ENCODE assay signal across 8 mouse cellular contexts in genomic region chr8:69901484-69902162, GRCm38 (mm10). TPM values are rescaled to one million over a fixed set of nuclear protein-coding genes. Genes with fewer than 3 reads are reported as not detected.
DNase-seq lines count a peak whose midpoint lies in the region; ATAC-seq and TF ChIP-seq lines count a peak whose summit lies in the region.

No protein-coding gene starts in this region.

- peak; percentile 74 for TF ChIP-seq POLR2A in kidney, adult 2 months (IDR thresholded peaks at IDR 0.05; ENCODE audit: low read depth, low read length)
- peak; percentile 85 for TF ChIP-seq POLR2A in spleen, adult 2 months (IDR thresholded peaks at IDR 0.05; ENCODE audit: low read depth, low read length)

- H3K4me1 ChIP-seq in embryonic facial prominence, embryonic 13.5 days, result peaks cover 51% of the 10 kb centered on the region
- peaks cover 25% of the 10 kb centered on the region; the same call in 1 of the 2 replicates for H3K4me1 ChIP-seq in kidney, adult 2 months (ENCODE audit: control insufficient read depth, insufficient read depth, low read length)
- peaks cover 33% of the 10 kb centered on the region for H3K4me1 ChIP-seq in limb, embryonic 12.5 days (replicated peaks)
- H3K4me1 ChIP-seq in midbrain, embryonic 15.5 days, result peaks cover 50% of the 10 kb centered on the region
- H3K4me1 ChIP-seq in spleen, adult 2 months (ENCODE audit: control insufficient read depth, insufficient read depth, insufficient read length), result peaks cover 11% of the 10 kb centered on the region

- ATAC-seq in embryonic facial prominence, embryonic 13.5 days (ENCODE audit: insufficient number of reproducible peaks, insufficient read depth, low FRiP score, low TSS enrichment, low read depth), result peak; percentile 39
- ATAC-seq in limb, embryonic 12.5 days (ENCODE audit: insufficient number of reproducible peaks, insufficient read depth, low FRiP score, low TSS enrichment, low read depth), result peak; percentile 60
- ATAC-seq in midbrain, embryonic 15.5 days (replicated peaks), result peak; percentile 72

- H3K27ac ChIP-seq in embryonic facial prominence, embryonic 13.5 days, result peak overlapping the region; percentile 91
- peak overlapping the region; percentile 81 for H3K27ac ChIP-seq in kidney, adult 2 months (ENCODE audit: insufficient read depth, low read depth, low read length)
- H3K27ac ChIP-seq in limb, embryonic 12.5 days, result peak overlapping the region; percentile 94
- peak overlapping the region; percentile 89 for H3K27ac ChIP-seq in midbrain, embryonic 15.5 days
- H3K27ac ChIP-seq in spleen, adult 2 months (ENCODE audit: insufficient read depth, low read length), result peak overlapping the region; percentile 90

- H3K36me3 ChIP-seq in embryonic facial prominence, embryonic 13.5 days, result peaks cover 13% of the 10 kb centered on the region; the same call in 1 of the 2 replicates
- H3K36me3 ChIP-seq in kidney, adult 2 months (ENCODE audit: control insufficient read depth, insufficient read depth, low read length), result no peaks in the 10 kb centered on the region
- H3K36me3 ChIP-seq in limb, embryonic 12.5 days, result peaks cover 26% of the 10 kb centered on the region
- H3K36me3 ChIP-seq in midbrain, embryonic 15.5 days (replicated peaks), result no peaks in the 10 kb centered on the region
- no peaks in the 10 kb centered on the region for H3K36me3 ChIP-seq in spleen, adult 2 months (ENCODE audit: control insufficient read depth, insufficient read depth, low read length)

- 2% methylated on average over 41 of the region's 41 CpGs for WGBS in embryonic facial prominence, embryonic 13.5 days
- WGBS in kidney, adult 2 months, result under 1% methylated on average over 41 of the region's 41 CpGs
- WGBS in limb, embryonic 12.5 days, result under 1% methylated on average over 41 of the region's 41 CpGs
- WGBS in midbrain, embryonic 15.5 days, result 3% methylated on average over 41 of the region's 41 CpGs
- WGBS in spleen, adult 2 months, result 1% methylated on average over 41 of the region's 41 CpGs

- H3K27me3 ChIP-seq in embryonic facial prominence, embryonic 13.5 days, result no peaks in the 10 kb centered on the region
- no peaks in the 10 kb centered on the region for H3K27me3 ChIP-seq in kidney, adult 2 months (replicated peaks; ENCODE audit: control insufficient read depth, insufficient read depth, low read length)
- H3K27me3 ChIP-seq in limb, embryonic 12.5 days, result no peaks in the 10 kb centered on the region
- no peaks in the 10 kb centered on the region for H3K27me3 ChIP-seq in midbrain, embryonic 15.5 days (replicated peaks)
- no peaks in the 10 kb centered on the region for H3K27me3 ChIP-seq in spleen, adult 2 months (ENCODE audit: control insufficient read depth, insufficient read depth, low read length)

- no peaks in the 10 kb centered on the region for H3K9me3 ChIP-seq in embryonic facial prominence, embryonic 13.5 days
- H3K9me3 ChIP-seq in limb, embryonic 12.5 days, result no peaks in the 10 kb centered on the region
- no peaks in the 10 kb centered on the region for H3K9me3 ChIP-seq in midbrain, embryonic 15.5 days

- peak overlapping the region; percentile 85 for H3K9ac ChIP-seq in embryonic facial prominence, embryonic 13.5 days
- peak overlapping the region; percentile 78 for H3K9ac ChIP-seq in limb, embryonic 12.5 days (replicated peaks)
- peak overlapping the region; percentile 73 for H3K9ac ChIP-seq in midbrain, embryonic 15.5 days

- peak; percentile 41 for TF ChIP-seq CTCF in kidney, adult 2 months (conservative IDR thresholded peaks at IDR 0.05; ENCODE audit: insufficient read depth, insufficient read length, low read depth, low read length)
- TF ChIP-seq CTCF in spleen, adult 2 months (IDR thresholded peaks at IDR 0.05; ENCODE audit: extremely low read depth, insufficient read depth, insufficient read length, insufficient replicate concordance), result peak; percentile 63

- peak overlapping the region; percentile 60 for H3K4me3 ChIP-seq in embryonic facial prominence, embryonic 13.5 days
- peak overlapping the region; percentile 61 for H3K4me3 ChIP-seq in kidney, adult 2 months (ENCODE audit: insufficient read depth, low read depth, low read length)
- H3K4me3 ChIP-seq in limb, embryonic 12.5 days (replicated peaks), result peak overlapping the region; percentile 68
- H3K4me3 ChIP-seq in midbrain, embryonic 15.5 days, result peak overlapping the region; percentile 86
- peak overlapping the region; percentile 79 for H3K4me3 ChIP-seq in spleen, adult 2 months (ENCODE audit: extremely low read depth, insufficient read depth, insufficient read length)

- peak; percentile 97 for DNase-seq in 3134 (ENCODE audit: extremely low read depth, insufficient read length, low spot score)
- peak; percentile 95 to 97 for DNase-seq in adrenal gland, postnatal 36 days
- peak; percentile 98 to 99 for DNase-seq in heart, adult 18-20 months
- peak; percentile 98 for DNase-seq in kidney, adult 2 months
- peak; percentile 92 to 93 for DNase-seq in spleen, adult 2 months (ENCODE audit: low read depth in 1 of 2, low spot score in 2 of 2)

- peak overlapping the region; percentile 98 for H3K4me2 ChIP-seq in embryonic facial prominence, embryonic 13.5 days
- peak overlapping the region; percentile 96 for H3K4me2 ChIP-seq in limb, embryonic 12.5 days
- H3K4me2 ChIP-seq in midbrain, embryonic 15.5 days, result peak overlapping the region; percentile 99

RNA-seq across cellular contexts. Expression of gene Tssk6, which starts 0.4 kb away (rescaled TPM):
- under 1 TPM; 0.53 to 0.56 TPM for total RNA-seq in adrenal gland, postnatal 36 days (2021)
- polyA plus RNA-seq in embryonic facial prominence, embryonic 13.5 days (2015; fragmentation: Nextera tagmentation; extraction: Ambion mirVana), result 4.5 and 4.7 TPM in 2 replicates
- total RNA-seq in heart, adult 18-20 months (2021), result under 1 TPM in 1 of 2 experiments, not detected in 1; 0.25 TPM
- polyA plus RNA-seq in kidney, adult 2 months (2012; rRNA removed), result 1.3 and 1.5 TPM in 2 replicates
- 6.2 and 7.3 TPM in 2 replicates for polyA plus RNA-seq in limb, embryonic 12.5 days (2016; fragmentation: Nextera tagmentation; extraction: Ambion mirVana)
- 4.5 and 4.7 TPM in 2 replicates for polyA plus RNA-seq in midbrain, embryonic 15.5 days (2015; fragmentation: Nextera tagmentation; extraction: Ambion mirVana)
- polyA plus RNA-seq in spleen, adult 2 months (2012; rRNA removed), result 1.0 TPM in 2 replicates

RNA-seq across cellular contexts. Expression of gene Ndufa13, which starts 0.7 kb away (rescaled TPM):
- 100 to 1,000 TPM; 166 to 176 TPM for total RNA-seq in adrenal gland, postnatal 36 days (2021)
- 178 and 184 TPM in 2 replicates for polyA plus RNA-seq in embryonic facial prominence, embryonic 13.5 days (2015; fragmentation: Nextera tagmentation; extraction: Ambion mirVana)
- 100 to 1,000 TPM; 455 to 494 TPM for total RNA-seq in heart, adult 18-20 months (2021)
- 283 and 372 TPM in 2 replicates for polyA plus RNA-seq in kidney, adult 2 months (2012; rRNA removed)
- polyA plus RNA-seq in limb, embryonic 12.5 days (2016; fragmentation: Nextera tagmentation; extraction: Ambion mirVana), result 171 and 172 TPM in 2 replicates
- polyA plus RNA-seq in midbrain, embryonic 15.5 days (2015; fragmentation: Nextera tagmentation; extraction: Ambion mirVana), result 171 and 172 TPM in 2 replicates
- 53.8 and 76.3 TPM in 2 replicates for polyA plus RNA-seq in spleen, adult 2 months (2012; rRNA removed)

RNA-seq across cellular contexts. Expression of gene Yjefn3, which starts 0.9 kb away (rescaled TPM):
- total RNA-seq in adrenal gland, postnatal 36 days (2021), result 1 to 10 TPM; 1.9 to 2.7 TPM
- 3.6 TPM in 2 replicates for polyA plus RNA-seq in embryonic facial prominence, embryonic 13.5 days (2015; fragmentation: Nextera tagmentation; extraction: Ambion mirVana)
- total RNA-seq in heart, adult 18-20 months (2021), result 10 to 100 TPM; 13.7 to 14.2 TPM
- polyA plus RNA-seq in kidney, adult 2 months (2012; rRNA removed), result 3.9 and 5.6 TPM in 2 replicates
- 6.0 and 7.4 TPM in 2 replicates for polyA plus RNA-seq in limb, embryonic 12.5 days (2016; fragmentation: Nextera tagmentation; extraction: Ambion mirVana)
- 9.6 and 12.2 TPM in 2 replicates for polyA plus RNA-seq in midbrain, embryonic 15.5 days (2015; fragmentation: Nextera tagmentation; extraction: Ambion mirVana)
- 1.5 and 1.9 TPM in 2 replicates for polyA plus RNA-seq in spleen, adult 2 months (2012; rRNA removed)

RNA-seq across cellular contexts. Expression of gene Cilp2, which starts 14.1 kb away (rescaled TPM):
- total RNA-seq in adrenal gland, postnatal 36 days (2021), result under 1 TPM in 1 of 2 experiments, not detected in 1; 0.10 TPM
- polyA plus RNA-seq in embryonic facial prominence, embryonic 13.5 days (2015; fragmentation: Nextera tagmentation; extraction: Ambion mirVana), result 0.96 and 1.1 TPM in 2 replicates
- total RNA-seq in heart, adult 18-20 months (2021), result 1 to 10 TPM; 1.2 to 1.4 TPM
- 0.11 and 0.16 TPM in 2 replicates for polyA plus RNA-seq in kidney, adult 2 months (2012; rRNA removed)
- 0.78 and 0.79 TPM in 2 replicates for polyA plus RNA-seq in limb, embryonic 12.5 days (2016; fragmentation: Nextera tagmentation; extraction: Ambion mirVana)
- polyA plus RNA-seq in midbrain, embryonic 15.5 days (2015; fragmentation: Nextera tagmentation; extraction: Ambion mirVana), result 5.8 and 5.9 TPM in 2 replicates
- polyA plus RNA-seq in spleen, adult 2 months (2012; rRNA removed), result 0.11 and 0.34 TPM in 2 replicates

Comparison
In these comparisons a context has a peak if more than half of its experiments do, and no peak if none do; other contexts are left out.
1. Peak in every context shown above with its lines: DNase-seq, ATAC-seq, H3K4me3 ChIP-seq and H3K27ac ChIP-seq.